Mouse (Mus musculus) layer of hippocampus, adult 11-12 months (tissue): ENCODE results near the gene Fli1.

Experiments
- DNase-seq: peaks from one replicate; pipeline ENCODE4 v3.0.0; 2022; ENCODE audit warnings: low spot score

Fli1 gene

GRCm38 (mm10) chr9:32408730-32409059, 134.0 kb downstream of the Fli1 start:
- no peak for DNase-seq

GRCm38 (mm10) chr9:32405191-32405925, 137.3 kb downstream of the Fli1 start:
- DNase-seq, result peak; percentile 76

- no peak for DNase-seq
These were observed 141.9 kb downstream of the Fli1 start for GRCm38 (mm10) chr9:32400662-32401161.

- no peak for DNase-seq
These were observed 142.4 kb downstream of the Fli1 start for GRCm38 (mm10) chr9:32400212-32400611.

GRCm38 (mm10) chr9:32394761-32395161, 147.9 kb downstream of the Fli1 start:
- no peak for DNase-seq

- DNase-seq, result no peak
These were observed 149.9 kb downstream of the Fli1 start for GRCm38 (mm10) chr9:32392716-32393115.

GRCm38 (mm10) chr9:32391701-32392100, 151.0 kb downstream of the Fli1 start:
- no peak for DNase-seq

GRCm38 (mm10) chr9:32391092-32391491, 151.6 kb downstream of the Fli1 start:
- DNase-seq, result no peak

GRCm38 (mm10) chr9:32388120-32388519, 154.5 kb downstream of the Fli1 start:
- no peak for DNase-seq

GRCm38 (mm10) chr9:32384906-32385305, 157.8 kb downstream of the Fli1 start:
- DNase-seq, result no peak

- no peak for DNase-seq
These were observed 165.6 kb downstream of the Fli1 start for GRCm38 (mm10) chr9:32376863-32377590.

- DNase-seq, result no peak
These were observed 166.6 kb downstream of the Fli1 start for GRCm38 (mm10) chr9:32376031-32376430.

GRCm38 (mm10) chr9:32373656-32374055, 169.0 kb downstream of the Fli1 start:
- no peak for DNase-seq
